Mouse (Mus musculus) erythroid progenitor cell, adult 5-6 weeks (primary cell): ENCODE data around the gene Zfp286. TPM values are rescaled to one million over a fixed set of nuclear protein-coding genes. Genes with fewer than 3 reads are reported as not detected.

Source experiments
- ATAC-seq: replicated peaks from 2 replicates; pipeline ENCODE4 v1.8.0; 2016; ENCODE audit warnings: moderate number of reproducible peaks, mild to moderate bottlenecking, moderate TSS enrichment, inconsistent platforms; ENCODE audit not compliant: poor library complexity, low FRiP score, severe bottlenecking
- total RNA-seq, 2 experiments: library from RNA; stranded (forward) in 1 of 2; stranded (reverse) in 1 of 2; fragments of 150-400 nt in 1 of 2; fragments of 186-747, 209-891 nt in 1 of 2; gene quantifications; 2 replicates each; pipeline versions ENCODE4 v1.2.3 to v1.2.4; 2015 to 2017; ENCODE audit warnings: low replicate concordance in 2 of 2

Zfp286 gene
- total RNA-seq (2015; ENCODE audit: low replicate concordance) (not detected in 2 replicates), total RNA-seq (2017; ENCODE audit: low replicate concordance) (not detected in 2 replicates)

DNA sequence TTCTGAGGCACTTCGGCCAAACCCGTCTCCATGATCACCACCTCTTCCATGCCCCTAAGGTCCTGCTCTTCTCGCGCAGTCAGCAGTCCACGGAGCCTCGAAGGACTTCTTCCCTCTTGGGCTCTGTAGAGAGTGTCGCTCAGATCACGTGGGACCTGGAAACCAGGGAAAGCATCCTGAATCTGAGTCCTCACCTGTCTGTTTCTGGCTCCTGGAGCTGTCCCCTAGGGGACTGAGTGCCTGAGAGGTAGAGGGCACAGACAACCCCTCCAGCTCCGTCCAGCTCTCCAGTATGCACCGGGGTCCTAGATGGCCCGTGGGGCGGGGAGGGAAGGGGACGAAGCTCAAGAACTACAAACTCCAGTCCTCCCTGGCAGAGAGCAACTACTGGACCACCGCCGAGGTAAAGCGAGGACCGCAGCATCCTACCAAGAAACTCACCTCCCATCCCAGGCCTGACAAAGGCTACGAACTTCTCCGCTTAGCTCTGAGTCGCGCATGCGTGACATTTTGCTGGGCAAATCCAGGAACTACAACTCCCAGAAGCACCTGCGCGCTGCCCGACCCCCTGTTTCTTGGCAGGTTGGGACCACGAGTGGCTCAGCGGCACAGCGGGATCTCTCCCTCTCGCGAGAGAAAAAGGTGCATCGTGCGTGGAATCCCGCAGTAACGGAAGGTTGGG is at the start of gene Zfp286:
TSS of gene Zfp286 (minus strand) at position 528 of the 682 bp plus-strand sequence.
- ATAC-seq: no peak

DNA sequence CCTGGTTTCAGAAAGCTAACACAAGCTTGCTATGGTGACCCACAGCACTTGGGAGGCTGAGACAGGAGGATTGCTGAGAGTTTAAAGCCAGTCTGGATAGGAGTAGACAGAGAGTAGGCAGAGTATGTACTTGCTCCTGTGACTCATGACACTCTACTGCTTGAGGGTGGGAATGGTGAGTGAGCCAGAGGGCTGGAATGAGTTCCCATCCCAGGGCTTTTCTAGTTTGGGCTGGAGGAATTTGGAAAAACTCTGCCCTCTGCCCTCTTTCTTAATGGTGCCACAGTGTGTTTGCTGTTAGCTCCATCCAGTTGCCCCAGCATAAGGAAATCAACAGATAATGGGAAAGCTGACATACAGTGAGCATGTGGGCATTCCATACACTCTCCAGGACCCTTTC is 42.6 kb upstream of the Zfp286 start:
- no peak for ATAC-seq

DNA sequence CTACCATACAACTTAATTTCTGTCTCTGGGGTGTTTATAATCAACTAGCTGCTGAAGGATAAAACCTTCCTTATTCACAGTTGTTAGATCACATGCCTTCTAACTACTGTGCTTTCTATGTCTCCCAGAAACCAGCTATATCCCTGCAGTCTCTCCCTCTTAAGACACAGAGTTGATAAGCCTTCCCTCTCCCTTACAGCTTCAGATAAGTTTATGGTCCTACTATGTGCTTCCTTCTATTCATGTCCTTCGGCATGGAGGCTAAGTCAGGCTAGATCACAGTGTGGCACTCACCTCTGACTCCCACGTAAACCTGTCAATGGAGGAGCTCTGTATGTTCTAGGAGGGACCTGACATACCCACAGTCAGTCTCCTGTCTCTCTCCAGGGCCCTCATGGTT is 41.1 kb upstream of the Zfp286 start:
- no peak for ATAC-seq

DNA sequence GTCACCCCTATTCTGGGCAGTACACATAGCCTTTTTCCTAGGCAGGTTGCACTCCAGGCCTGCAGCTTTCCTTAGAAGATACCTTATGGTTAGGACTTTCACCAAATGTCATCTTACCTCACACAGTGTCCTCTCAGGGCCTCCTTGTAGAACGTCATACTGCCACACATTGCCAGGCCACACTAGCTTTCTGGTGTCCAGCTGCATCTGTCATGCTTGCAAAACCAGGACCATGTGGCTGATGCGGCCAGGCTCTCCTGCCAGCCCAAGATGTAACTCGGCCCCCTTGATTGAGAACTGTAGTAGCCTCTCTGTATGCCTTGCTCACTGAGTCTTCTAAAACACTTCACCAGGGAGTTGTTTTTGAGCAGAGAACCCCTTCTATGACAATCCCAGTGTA is 38.6 kb upstream of the Zfp286 start:
- no peak for ATAC-seq

DNA sequence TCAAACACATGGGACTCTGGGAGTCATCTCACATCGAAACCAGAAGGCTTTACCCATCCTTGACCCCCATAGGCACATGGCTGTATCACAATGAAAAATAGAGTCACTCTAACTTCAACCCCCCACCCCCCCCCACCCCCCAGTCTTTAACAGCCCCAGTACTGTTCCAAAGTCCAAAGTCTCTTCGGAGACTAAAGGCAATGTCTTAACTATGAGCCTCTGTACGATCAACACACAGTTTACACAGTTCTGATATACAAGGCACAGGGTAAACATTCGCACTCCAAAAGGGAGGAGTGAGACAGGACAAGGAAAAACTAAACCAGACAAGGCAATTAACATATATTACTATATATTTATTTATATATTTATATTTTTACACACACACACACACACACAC is 37.9 kb upstream of the Zfp286 start:
- no peak for ATAC-seq

DNA sequence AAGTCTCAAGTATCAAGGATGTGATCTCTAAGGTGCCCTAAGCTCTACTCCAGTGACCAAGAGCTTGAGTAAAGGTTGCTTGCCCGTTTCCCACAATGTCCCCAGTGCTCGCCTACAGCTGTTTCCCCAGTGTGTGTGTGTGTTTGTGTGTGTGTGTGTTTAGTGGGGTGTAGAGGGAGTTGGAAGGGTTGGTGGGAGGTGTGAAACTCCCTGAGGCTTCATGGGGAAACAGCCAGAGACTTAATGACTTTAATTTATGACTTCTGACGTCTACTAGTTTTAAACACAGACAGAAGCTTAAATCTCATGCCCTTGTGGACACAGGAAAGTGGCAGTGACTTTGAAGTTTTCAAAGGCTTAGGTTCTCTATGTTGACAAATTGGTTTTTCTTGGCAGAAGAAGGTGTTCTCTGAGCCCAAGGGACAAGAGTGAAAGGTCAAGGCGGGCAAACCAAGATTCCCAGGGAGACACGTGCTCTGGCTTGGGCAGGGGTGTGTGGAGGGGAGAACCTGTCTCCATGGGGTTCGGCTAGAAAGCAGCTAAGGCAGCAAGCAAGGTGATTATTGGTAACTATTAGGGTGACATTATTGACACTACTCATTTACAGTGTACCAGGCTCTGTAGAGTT is 37.0 kb upstream of the Zfp286 start:
- no peak for ATAC-seq

DNA sequence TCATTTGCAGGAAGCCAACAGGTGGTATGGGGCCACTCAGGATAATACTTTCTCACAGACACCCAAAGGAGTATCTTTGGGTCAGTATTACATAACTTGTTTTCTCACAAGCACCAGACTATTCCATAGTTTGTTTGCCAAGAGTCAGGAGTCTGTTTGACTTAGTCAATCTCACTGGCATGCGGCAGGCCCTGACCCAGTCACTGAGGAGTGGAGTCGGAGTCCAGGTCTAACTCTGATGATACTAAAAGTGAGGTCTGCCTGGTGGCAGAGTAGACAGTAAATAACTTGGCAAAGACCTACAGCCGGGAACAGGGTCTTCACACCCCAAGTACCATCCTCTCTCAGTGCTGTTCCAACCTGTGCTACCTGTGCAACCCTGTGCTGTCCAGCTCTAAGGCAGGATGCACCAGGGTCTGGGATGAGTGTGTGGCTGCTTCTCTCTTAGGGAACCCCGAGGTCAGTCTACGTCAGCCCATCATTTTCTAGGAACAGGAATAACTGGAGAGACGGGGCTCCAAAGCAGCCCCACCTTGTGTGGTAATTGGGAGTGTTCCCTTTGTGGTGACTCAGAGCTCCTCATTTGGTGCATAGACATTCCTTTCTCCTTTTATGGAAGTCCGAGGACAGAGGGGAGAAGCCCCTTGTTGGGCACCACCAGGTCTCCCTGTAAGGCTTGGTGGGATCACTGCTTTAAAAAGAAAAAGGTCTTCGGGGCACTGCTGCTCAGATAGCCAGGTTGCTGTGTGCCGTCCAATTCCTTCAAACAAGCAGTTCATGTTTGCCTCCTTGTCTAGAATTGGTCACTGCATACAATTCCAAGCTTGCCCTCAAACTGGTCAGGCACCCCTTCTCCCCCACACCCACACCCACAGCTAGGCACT is 36.2 kb upstream of the Zfp286 start:
- ATAC-seq: no peak

DNA sequence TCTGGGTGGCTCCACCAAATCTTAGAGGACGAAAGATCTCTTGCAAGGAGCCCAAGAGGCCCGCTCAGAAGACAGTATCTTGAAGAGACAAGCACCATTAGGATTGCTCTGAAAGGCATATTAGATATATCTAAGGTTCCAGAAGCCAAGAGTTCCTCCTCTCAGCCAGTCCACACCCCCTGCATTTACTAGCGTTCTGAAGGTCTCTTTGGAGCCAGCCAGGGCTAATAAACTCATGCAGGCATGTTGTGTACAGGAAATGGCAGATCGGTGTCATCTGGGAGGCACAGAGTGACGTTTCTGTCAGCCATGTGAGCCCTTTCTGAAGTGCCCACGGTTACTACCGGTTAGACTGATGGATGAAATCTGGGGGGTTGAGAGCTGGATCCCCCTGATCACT is 34.9 kb upstream of the Zfp286 start:
- no peak for ATAC-seq

DNA sequence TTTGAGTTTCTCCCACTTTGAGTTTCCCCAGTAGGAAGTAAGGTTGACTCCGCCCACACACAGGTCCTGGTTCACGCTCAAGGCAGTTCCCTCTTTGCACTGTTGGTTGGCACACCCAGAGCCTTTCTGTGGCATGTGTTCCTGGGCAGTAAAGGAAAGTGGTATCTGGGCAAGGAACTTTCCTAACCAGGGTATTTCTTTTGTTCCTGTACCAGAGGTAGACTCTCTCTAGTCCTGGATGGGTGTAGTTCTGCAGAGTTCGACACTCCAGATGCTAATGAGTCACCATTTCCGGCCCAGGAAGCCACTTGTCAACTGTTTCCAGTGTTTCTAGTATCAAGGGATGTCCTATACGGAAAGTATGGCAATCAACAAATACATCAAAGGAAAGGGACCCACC is 32.6 kb upstream of the Zfp286 start:
- no peak for ATAC-seq

DNA sequence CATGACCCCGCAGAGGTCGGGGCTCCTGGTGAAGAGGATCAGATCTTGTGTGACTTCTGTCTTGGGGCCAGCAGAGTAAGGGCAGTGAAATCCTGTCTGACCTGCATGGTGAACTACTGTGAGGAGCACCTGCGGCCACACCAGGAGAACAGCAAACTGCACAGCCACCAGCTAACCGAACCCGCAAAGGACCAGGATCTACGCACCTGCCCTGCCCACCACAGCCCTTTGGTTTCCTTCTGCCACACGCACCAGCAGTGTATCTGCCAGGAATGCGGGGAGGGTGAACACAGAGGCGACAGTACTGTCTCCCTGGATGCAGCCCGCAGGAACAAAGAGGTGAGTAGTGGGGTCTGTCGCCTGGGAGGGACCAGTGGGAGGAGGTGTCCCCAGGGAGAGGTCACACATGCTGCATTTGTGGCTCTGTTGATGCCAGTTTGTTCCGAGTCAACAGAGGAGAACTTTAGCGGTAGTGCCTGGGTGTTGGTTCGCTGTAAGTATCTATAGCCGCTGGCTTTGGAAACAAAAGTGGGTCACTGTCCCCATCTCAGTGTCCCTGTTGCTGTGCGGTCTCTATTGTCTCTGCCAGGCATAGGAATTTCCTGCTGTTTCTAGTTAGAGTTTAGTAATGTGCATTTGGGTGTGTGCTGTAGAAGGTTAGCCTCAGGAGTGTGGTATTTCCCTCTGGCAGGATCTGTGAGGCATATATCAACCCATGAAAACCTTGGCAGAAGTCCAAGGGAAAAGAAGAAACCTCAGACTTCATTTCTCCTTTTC is 31.6 kb upstream of the Zfp286 start:
- no peak for ATAC-seq

DNA sequence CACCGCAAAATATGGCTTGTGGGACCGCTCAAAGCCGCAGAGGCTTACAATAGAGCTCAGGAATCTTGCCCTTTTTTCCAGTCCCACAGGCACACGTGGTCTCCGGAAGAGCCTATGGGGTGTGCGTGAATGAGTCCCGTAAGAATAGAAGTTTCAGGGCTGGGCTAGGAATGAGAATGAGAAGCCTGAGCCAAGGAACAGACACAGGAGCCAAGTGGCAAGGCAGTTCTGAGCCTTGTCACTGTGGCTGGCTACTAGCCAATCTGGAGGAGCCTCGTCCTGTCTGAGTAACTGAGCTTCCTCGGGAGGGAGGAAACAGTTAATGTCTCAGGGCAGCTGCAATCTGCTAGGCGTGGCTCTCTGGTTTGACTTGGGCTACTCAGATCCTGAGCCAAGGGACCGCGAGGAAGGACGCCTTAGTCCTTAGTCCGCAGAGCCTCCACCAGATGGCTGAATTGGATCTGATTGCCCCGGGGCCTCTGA is 30.8 kb upstream of the Zfp286 start, which contains the start of gene Trim16:
TSS of gene Trim16 (plus strand) at position 173 of the 483 bp plus-strand sequence.
- peak; percentile 68 for ATAC-seq

DNA sequence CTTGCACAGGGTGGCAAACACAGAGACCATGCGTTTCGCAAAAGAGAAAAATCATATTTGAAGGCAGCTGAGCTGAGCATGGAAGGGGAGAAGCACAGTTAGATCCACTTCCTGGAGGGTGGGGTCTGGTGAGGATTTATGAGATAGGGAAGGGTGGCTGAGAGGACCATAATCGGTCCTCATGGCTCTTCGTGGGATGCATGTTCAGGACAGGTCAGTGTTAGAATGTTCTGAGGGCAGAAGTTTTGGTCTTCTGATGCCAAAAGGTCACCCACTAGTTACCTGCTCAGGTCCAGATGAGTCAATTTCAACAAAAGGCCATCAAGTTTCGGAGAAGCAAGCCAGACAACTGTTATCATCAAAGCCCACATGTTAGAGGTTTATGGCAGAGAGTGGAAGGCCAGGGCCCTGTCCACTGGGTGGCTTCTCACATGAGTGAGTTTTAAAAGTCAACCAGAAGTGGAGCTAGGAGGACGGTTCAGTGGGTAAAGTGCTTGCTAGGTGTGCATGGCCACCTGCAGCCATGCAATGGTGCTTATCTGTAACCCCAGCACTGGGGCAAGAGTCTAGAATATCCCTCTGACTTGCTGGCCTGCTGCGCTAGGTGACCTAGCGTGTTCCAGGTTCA is 29.9 kb upstream of the Zfp286 start:
- no peak for ATAC-seq

DNA sequence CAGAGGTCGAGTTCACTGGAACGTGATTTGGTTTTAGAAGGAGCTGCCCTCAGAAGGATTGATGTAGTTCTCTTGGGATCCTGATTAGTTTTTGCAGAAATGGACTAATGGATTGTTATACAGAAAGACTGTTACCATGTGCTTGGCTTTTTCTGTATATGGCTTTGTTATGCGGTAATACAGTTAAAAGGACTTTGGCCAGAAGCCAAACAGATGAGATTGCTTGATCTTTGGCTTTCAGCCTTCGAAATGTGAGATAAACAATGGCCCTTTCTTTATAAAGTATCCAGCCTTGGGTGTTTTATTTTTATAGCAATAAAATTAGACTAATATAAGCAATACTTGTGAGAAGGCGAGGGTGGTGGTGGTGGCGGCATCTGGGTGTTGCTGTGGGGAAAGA is 27.3 kb upstream of the Zfp286 start:
- no peak for ATAC-seq

DNA sequence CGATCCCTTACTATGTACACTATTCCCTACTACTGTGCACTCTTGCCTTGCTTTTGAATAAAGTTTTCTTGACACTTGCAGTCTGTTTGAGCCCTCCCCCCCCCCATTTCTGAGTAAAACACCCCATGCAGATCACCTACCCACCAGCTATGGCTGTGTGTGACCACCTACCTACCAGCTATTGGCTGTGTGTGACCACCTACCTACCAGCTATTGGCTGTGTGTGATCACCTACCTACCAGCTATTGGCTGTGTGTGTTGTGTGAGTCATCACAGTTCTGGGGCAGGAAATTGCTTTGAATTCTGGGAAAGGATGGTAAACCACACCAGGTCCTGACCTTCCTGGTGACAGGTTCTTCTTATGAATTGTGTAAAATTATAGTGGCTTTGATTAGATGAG is 26.2 kb upstream of the Zfp286 start:
- ATAC-seq: no peak

DNA sequence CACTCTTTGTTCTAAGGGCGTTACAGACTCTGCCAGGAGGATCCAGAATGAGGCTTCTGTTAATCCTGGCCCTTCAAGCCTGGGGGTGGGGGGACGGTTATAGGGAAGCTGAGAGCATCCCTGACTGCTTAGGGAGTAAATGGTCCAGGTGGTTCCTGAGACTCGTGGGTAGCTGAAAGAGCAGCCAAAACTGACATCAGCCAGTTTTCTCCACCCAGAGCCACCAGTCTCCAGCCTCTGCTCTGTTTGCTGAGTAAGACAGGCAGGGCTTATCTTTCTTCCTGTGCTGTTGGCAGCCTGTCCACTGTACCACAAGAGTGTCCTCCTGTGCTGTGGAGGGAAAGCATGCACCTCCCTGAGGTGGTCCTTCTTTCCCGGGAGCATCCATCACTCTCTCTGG is 25.4 kb upstream of the Zfp286 start:
- ATAC-seq: no peak

DNA sequence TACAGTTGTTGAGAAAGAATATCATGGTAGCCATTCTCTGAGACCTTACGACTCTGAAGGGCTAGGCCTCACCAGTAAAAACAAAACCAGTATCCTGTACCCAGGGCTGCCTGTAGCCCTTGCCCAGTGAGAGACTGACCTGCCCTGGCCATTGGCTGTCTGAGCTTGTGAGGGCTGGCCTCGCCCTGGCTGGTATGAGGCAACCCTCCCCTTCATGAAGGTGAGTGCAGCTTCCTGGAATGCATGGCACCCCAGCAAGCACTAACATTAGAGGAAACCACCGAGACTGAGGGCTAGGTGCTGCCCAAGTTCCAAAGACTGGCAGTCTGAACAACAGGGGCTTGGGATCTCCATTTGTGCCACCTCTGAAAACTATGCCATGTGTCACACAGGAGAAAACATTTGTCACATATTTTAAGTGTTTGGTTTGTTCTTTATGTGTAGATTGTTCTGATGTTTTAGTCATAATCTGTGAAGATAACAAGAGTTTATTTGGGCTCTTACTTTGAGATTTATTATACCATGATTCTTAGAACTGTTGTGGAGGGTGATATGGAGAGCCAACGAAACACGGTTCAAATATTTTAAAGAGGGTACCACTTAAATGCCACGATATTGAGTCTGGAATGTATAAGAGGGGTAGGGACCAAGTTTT is 24.8 kb upstream of the Zfp286 start:
- ATAC-seq: no peak

DNA sequence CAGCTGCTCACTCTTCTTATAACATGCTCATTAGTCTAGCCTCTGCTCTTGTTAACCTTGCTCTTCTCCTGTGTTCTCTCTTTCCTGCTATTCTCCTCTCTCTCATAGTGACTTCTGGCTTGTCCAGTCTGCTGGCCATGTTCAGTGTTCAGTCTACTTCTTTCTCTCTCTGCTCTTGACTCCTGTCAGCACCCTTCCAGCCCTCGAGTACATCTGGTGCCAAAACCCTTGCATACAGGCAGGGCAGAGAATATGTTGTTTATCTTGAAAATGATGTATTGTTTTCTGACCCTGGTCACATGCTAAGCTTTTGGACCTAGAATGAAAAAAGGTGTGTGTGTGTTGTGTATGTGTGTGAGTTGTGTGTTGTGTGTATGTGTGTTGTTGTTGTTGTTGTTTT is 24.2 kb upstream of the Zfp286 start:
- ATAC-seq: no peak

DNA sequence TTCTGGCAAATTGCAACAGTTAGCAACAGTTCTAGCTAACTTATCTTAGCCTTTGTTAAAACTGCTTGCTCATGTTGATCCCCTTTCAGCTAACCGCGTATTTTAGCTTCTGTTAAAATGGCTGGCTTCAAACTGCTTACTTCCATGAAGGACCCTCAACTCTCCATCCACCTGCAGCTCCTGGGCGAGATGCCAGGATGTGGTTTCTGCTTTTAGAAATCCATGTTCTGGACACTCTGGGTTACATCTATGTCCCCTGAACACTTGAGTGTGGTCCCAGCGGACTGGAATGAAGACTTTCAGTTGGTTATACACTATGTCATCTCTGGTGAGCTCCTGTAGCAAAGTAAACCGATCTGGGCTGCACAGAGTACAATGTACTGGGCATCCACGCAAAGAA is 23.0 kb upstream of the Zfp286 start:
- ATAC-seq: no peak

DNA sequence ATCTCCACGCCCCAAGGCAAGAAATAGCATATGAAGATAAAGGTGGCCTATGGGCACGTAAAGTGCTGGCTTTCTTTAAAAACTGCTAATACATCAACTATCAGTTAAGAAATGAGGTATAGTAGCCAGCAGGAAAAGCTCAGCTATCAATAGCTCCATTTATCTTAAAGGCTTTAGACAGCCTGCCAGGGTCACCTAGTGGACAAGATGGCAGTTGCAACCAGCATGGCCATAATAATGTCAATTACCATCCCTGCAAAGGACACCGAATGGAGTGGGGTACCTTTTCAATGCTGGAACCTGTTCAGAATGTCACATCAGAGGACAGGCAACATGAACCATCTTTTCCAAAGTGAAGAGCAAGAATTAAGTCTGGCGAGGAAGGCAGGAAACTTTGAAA is 19.9 kb upstream of the Zfp286 start:
- 0 out of 2 replicates have a peak, but pooled peaks have one; percentile 34 for ATAC-seq
